Mouse (Mus musculus) midbrain, postnatal 0 days (tissue): Measurements from ENCODE around the gene Zfp993. TPM values are rescaled to one million over a fixed set of nuclear protein-coding genes. Genes with fewer than 3 reads are reported as not detected.

Experiments used
- polyA plus RNA-seq: library from polyadenylated mRNA; unstranded; fragments of >200 nt; fragmentation: Nextera tagmentation; extraction: Ambion mirVana; gene quantifications from 2 replicates; pipeline ENCODE4 v1.2.1, GENCODE M21; 2015
- total RNA-seq: library from RNA; depleted of rRNA; stranded (reverse); fragments of >200 nt; gene quantifications from 2 replicates; pipeline ENCODE4 v1.2.3, GENCODE M21; 2014; rRNA removed

Gene Zfp993
- total and polyA plus RNA-seq, 2 experiments from 2014 or later = 1.2 to 39.3 TPM

Other genes starting within 250 kb of the Zfp993 start
- 2.8 and 5.2 TPM in 2 replicates for gene Zfp992, start 161.9 kb upstream of the Zfp993 start, total RNA-seq
- 0.73 and 1.3 TPM in 2 replicates for gene Zfp992, start 161.9 kb upstream of the Zfp993 start, polyA plus RNA-seq
- 0.11 TPM in 1 of 2 replicates, not detected in the other for gene Zfp981, start 108.9 kb upstream of the Zfp993 start, total RNA-seq
- gene Zfp981, start 108.9 kb upstream of the Zfp993 start, polyA plus RNA-seq = 0.10 and 0.16 TPM in 2 replicates